Mouse (Mus musculus): Measurements from ENCODE around the gene Snrnp200. TPM values are rescaled to one million over a fixed set of nuclear protein-coding genes. Genes with fewer than 3 reads are reported as not detected.
"Not testable (repeated sequence)": the region's sequence is repeated elsewhere in the genome, so short reads cannot be mapped to it uniquely, and the experiment has no call there.

Snrnp200 gene
- total and polyA plus RNA-seq, 2 experiments from 2014 or later = 32.6 to 111 TPM

DNA sequence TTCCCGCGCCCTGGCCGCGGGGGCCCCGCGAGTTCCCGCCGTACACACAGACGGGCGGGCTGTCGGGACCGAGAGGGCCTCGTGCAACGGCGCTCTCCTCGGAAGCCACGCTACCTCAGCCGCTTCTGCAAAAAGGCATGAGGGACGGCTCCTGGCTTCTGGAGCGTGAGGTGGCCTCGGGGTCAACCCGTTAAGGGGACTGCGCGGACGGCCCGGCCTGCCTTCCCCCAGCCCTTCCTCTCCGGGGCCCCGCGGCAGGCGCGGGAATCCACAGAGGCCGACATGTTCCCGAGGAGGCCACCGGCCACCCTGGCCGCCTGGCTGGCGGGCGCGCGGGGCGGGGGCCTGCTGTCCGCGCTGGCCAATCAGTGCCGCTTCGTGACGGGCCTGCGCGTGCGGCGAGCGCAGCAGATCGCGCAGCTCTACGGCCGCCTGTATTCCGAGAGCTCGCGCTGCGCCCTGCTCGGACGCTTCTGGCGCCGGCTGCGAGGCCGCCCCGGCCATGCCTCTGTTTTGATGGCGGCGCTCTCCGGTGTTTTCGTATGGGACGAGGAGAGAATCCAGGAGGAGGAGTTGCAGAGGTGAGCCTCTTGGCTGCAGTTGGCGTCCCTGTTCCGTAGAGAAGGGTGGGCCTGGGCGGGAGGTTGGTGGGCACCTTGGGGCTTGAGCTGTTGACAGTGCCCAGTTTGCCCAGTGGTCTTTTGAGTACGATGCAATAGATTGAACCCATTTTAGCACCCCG lies 62.3 kb downstream of the Snrnp200 start:
- Histone ChIP-seq H3K4me3 (ENCODE audit: low read depth, low read length) (peak overlapping the region; percentile 96), H3K9ac (peak overlapping the region; percentile 88), H3K27ac (ENCODE audit: low read depth, low read length) (peak overlapping the region; percentile 97), H3K9me3 (ENCODE audit: low read length) (no peaks in the 10 kb centered on the region), H3K27me3 (ENCODE audit: insufficient read depth, low read length) (no peaks in the 10 kb centered on the region), H3K36me3 (ENCODE audit: insufficient read depth) (no peaks in the 10 kb centered on the region), H3K4me2 (ENCODE audit: low read depth) (peak overlapping the region; percentile 73), H3K4me1 (ENCODE audit: insufficient read depth) (0 out of 2 replicates have a peak, but pooled peaks cover 3% of the 10 kb centered on the region)
- ATAC-seq (peak; percentile 92), DNase-seq (peak; percentile 90)
- TF ChIP-seq CTCF (IDR thresholded peaks at IDR 0.05; ENCODE audit: low read depth) = no peak
- 3% methylated on average over 75 of the region's 75 CpGs for WGBS

DNA sequence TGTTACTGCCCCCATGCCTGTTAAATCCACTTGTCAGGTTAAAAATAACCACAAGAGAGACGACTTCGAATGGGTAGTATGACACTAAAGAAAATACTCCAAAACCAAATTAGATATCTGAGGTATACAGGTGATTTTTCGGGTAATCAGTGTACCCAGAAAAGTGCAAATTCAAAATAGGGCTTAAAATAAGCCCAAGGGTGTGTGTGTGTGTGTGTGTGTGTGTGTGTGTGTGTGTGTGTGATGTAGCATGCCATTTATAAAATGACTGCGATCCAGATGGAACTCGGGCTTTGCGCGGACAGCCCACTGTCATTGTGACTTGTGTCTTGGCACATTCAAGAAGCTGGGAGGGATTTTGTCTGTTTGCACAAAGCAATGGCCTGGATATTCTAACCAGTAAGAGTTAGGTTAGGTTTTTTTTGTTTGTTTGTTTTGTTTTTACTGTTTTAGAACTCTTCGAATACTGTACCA lies 62.9 kb downstream of the Snrnp200 start:
- Histone ChIP-seq H3K4me2 (ENCODE audit: low read depth) (peak overlapping the region; percentile 73), H3K9me3 (ENCODE audit: low read length) (no peaks in the 10 kb centered on the region), H3K9ac (peak overlapping the region; percentile 88), H3K27ac (ENCODE audit: low read depth, low read length) (peak overlapping the region; percentile 97), H3K27me3 (ENCODE audit: insufficient read depth, low read length) (no peaks in the 10 kb centered on the region), H3K4me3 (ENCODE audit: low read depth, low read length) (peak overlapping the region; percentile 96), H3K4me1 (ENCODE audit: insufficient read depth) (0 out of 2 replicates have a peak, but pooled peaks cover 3% of the 10 kb centered on the region), H3K36me3 (ENCODE audit: insufficient read depth) (no peaks in the 10 kb centered on the region)
- ATAC-seq (no peak), DNase-seq (peak; percentile 20)
- WGBS = 7% methylated on average over 8 of the region's 8 CpGs
- no peak for TF ChIP-seq CTCF (IDR thresholded peaks at IDR 0.05; ENCODE audit: low read depth)

DNA sequence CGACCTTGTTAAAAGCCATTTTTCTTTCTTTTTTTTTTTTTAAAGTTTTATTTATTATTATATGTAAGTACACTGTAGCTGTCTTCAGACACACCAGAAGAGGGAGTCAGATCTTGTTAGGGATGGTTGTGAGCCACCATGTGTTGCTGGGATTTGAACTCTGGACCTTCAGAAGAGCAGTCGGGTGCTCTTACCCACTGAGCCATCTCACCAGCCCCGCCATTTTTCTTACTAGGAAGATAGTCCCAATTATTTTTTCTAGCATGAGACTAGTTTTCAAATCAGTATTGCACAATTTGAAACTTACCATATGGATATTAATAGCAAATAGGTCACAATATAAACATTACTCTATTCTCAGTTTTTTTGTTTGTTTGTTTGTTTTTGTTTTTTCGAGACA lies 63.9 kb downstream of the Snrnp200 start:
- not testable (repeated sequence) for ATAC-seq; DNase-seq; H3K9ac ChIP-seq; H3K9me3 ChIP-seq (ENCODE audit: low read length); H3K4me3 ChIP-seq (ENCODE audit: low read depth, low read length); H3K27ac ChIP-seq (ENCODE audit: low read depth, low read length); H3K27me3 ChIP-seq (ENCODE audit: insufficient read depth, low read length); H3K36me3 ChIP-seq (ENCODE audit: insufficient read depth); H3K4me1 ChIP-seq (ENCODE audit: insufficient read depth); H3K4me2 ChIP-seq (ENCODE audit: low read depth)
- 94% methylated on average over 4 of the region's 4 CpGs for WGBS

DNA sequence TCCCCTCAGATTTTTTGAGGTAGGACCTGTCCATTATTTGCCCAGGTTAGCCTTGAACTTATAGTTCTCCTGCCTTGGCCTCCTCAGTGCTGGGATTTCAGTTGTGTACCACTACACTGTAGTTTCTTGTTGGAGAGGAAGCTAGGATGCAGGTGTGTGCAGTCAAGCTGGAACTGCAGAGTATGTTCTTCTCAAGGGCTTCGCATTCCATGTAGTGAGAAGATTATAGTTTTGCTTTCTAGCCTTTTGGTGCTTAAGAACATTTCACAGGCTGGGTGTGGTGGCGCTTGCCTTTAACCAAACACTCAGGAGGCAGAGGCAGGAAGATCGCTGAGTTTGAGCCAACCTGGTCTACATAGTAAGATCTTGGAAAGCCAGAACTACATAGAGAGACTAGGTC lies 64.6 kb downstream of the Snrnp200 start:
- WGBS = over 99% methylated on average over 3 of the region's 3 CpGs
- Histone ChIP-seq H3K9me3 (ENCODE audit: low read length) (no peaks in the 10 kb centered on the region), H3K27ac (ENCODE audit: low read depth, low read length) (no peak overlapping the region), H3K36me3 (ENCODE audit: insufficient read depth) (no peaks in the 10 kb centered on the region), H3K4me2 (ENCODE audit: low read depth) (no peak overlapping the region), H3K4me3 (ENCODE audit: low read depth, low read length) (no peak overlapping the region), H3K9ac (no peak overlapping the region), H3K4me1 (ENCODE audit: insufficient read depth) (0 out of 2 replicates have a peak, but pooled peaks cover 3% of the 10 kb centered on the region), H3K27me3 (ENCODE audit: insufficient read depth, low read length) (no peaks in the 10 kb centered on the region)
- no peak for TF ChIP-seq CTCF (IDR thresholded peaks at IDR 0.05; ENCODE audit: low read depth)
- DNase-seq (no peak), ATAC-seq (no peak)

DNA sequence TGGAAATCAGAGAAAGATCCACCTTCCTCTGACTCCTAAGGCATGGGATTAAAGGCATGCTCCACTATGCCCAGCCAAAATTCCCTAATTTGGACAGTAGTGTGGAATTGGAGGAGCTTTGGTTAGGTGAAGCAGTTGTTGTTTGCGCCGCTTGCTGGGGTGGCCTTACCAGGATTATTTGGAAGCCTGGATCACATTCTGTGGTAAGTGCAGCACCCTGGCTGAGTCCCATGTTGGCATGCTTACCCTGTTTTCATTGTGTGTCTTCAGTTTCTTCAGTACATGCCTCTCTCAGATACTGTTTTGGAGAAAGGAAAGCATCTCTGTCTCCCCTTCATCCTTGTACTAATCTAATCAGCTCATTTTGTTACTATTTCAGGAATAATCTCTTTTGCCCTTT lies 66.4 kb downstream of the Snrnp200 start:
- Histone ChIP-seq H3K27me3 (ENCODE audit: insufficient read depth, low read length) (no peaks in the 10 kb centered on the region), H3K9ac (no peak overlapping the region), H3K9me3 (ENCODE audit: low read length) (no peaks in the 10 kb centered on the region), H3K27ac (ENCODE audit: low read depth, low read length) (no peak overlapping the region), H3K4me3 (ENCODE audit: low read depth, low read length) (no peak overlapping the region), H3K36me3 (ENCODE audit: insufficient read depth) (no peaks in the 10 kb centered on the region), H3K4me2 (ENCODE audit: low read depth) (no peak overlapping the region), H3K4me1 (ENCODE audit: insufficient read depth) (0 out of 2 replicates have a peak, but pooled peaks cover 3% of the 10 kb centered on the region)
- no peak for TF ChIP-seq CTCF (IDR thresholded peaks at IDR 0.05; ENCODE audit: low read depth)
- no peak for DNase-seq
- WGBS = 69% methylated on average over 2 of the region's 2 CpGs
- ATAC-seq = no peak

DNA sequence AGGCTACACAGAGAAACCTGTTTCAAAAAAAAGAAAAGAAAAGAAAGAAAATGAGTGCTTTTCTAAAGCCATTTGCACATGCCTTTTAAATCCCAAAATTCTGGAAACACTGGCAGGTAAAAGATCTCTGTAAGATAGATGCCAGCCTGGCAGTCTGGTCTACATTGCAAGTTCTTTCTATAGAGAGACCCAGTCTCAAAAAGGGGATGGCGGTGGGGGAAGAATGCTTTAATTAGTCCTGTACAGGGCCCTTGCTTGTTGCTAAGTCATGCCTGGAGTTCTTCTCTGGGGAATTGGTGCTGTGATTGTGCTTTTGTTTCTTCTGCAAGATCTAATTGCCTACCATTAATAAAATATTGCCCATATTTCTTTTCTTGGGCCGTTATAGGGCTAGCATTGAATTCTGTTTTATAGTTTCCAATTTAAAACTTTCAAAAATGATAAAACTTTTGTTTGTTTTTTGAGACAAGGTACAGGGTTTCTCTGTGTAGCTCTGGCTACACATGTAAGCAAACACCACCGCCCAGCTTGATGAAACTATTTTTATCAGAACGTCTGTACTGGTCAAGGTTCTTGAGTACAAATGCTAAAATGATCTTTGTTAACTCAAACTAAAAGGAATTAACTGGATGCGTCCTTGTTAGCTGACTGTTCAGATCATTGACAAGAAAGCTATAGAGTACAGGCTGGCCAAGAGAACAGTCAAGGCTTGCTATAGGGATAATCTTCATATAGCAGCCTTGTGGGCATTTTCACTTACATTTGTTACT lies 67.5 kb downstream of the Snrnp200 start:
- no peak for ATAC-seq
- WGBS = 76% methylated on average over 5 of the region's 5 CpGs

DNA sequence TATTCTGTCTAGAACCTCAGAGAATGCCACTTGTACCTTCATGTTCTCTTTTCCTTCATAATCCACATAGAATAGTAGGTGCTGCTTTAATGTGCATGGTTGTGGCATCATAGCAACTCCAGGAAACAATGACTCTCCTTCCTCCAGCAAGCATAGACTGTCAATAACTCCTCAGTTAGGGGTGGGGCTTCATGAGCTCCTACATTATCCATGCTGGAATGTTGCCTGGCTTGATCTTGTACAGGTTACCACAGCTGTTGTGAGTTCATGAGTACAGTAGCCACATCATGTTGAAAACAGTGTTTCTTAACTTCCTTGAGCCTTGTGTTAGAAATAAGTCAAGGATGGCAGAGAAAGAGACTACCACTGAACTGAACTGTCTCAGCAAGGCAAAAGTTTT lies 70.0 kb downstream of the Snrnp200 start:
- Histone ChIP-seq H3K4me1 (ENCODE audit: insufficient read depth) (no peaks in the 10 kb centered on the region), H3K9ac (no peak overlapping the region), H3K27me3 (ENCODE audit: insufficient read depth, low read length) (no peaks in the 10 kb centered on the region), H3K9me3 (ENCODE audit: low read length) (no peaks in the 10 kb centered on the region), H3K36me3 (ENCODE audit: insufficient read depth) (no peaks in the 10 kb centered on the region), H3K4me3 (ENCODE audit: low read depth, low read length) (no peak overlapping the region), H3K27ac (ENCODE audit: low read depth, low read length) (no peak overlapping the region), H3K4me2 (ENCODE audit: low read depth) (no peak overlapping the region)
- ATAC-seq = no peak
- TF ChIP-seq CTCF (IDR thresholded peaks at IDR 0.05; ENCODE audit: low read depth) = no peak
- DNase-seq = no peak

More for the DNA sequence above, 67.5 kb downstream of the Snrnp200 start:
- Histone ChIP-seq H3K36me3 (ENCODE audit: insufficient read depth) (no peaks in the 10 kb centered on the region), H3K27me3 (ENCODE audit: insufficient read depth, low read length) (no peaks in the 10 kb centered on the region), H3K4me2 (ENCODE audit: low read depth) (no peak overlapping the region), H3K27ac (ENCODE audit: low read depth, low read length) (no peak overlapping the region), H3K9ac (no peak overlapping the region), H3K9me3 (ENCODE audit: low read length) (no peaks in the 10 kb centered on the region), H3K4me1 (ENCODE audit: insufficient read depth) (0 out of 2 replicates have a peak, but pooled peaks cover 3% of the 10 kb centered on the region), H3K4me3 (ENCODE audit: low read depth, low read length) (no peak overlapping the region)
- no peak for DNase-seq
- no peak for TF ChIP-seq CTCF (IDR thresholded peaks at IDR 0.05; ENCODE audit: low read depth)

Other genes starting within 250 kb of the Snrnp200 start
- gene Ap4e1, start 199.7 kb upstream of the Snrnp200 start, total RNA-seq (2014; rRNA removed) = 17.1 and 18.7 TPM in 2 replicates
- gene Ap4e1, start 199.7 kb upstream of the Snrnp200 start, polyA plus RNA-seq (2015; fragmentation: Nextera tagmentation; extraction: Ambion mirVana) = 2.9 and 5.8 TPM in 2 replicates
- gene Blvra, start 137.7 kb upstream of the Snrnp200 start, total RNA-seq (2014; rRNA removed) = 13.8 and 20.7 TPM in 2 replicates
- gene Blvra, start 137.7 kb upstream of the Snrnp200 start, polyA plus RNA-seq (2015; fragmentation: Nextera tagmentation; extraction: Ambion mirVana) = 29.4 and 32.6 TPM in 2 replicates
- gene Ncaph, start 74.4 kb upstream of the Snrnp200 start, total RNA-seq (2014; rRNA removed) = 8.0 and 10.9 TPM in 2 replicates
- gene Ncaph, start 74.4 kb upstream of the Snrnp200 start, polyA plus RNA-seq (2015; fragmentation: Nextera tagmentation; extraction: Ambion mirVana) = 10.8 and 11.0 TPM in 2 replicates
- gene Itpripl1, start 64.9 kb upstream of the Snrnp200 start, total RNA-seq (2014; rRNA removed) = 11.0 and 16.9 TPM in 2 replicates
- gene Itpripl1, start 64.9 kb upstream of the Snrnp200 start, polyA plus RNA-seq (2015; fragmentation: Nextera tagmentation; extraction: Ambion mirVana) = 15.5 and 16.0 TPM in 2 replicates
- 0.48 and 0.62 TPM in 2 replicates for gene 1810024B03Rik, start 106 bp upstream of the Snrnp200 start, total RNA-seq (2014; rRNA removed)
- 0.96 and 1.7 TPM in 2 replicates for gene 1810024B03Rik, start 106 bp upstream of the Snrnp200 start, polyA plus RNA-seq (2015; fragmentation: Nextera tagmentation; extraction: Ambion mirVana)
- 32.8 and 50.3 TPM in 2 replicates for gene Ciao1, start 39.4 kb downstream of the Snrnp200 start, total RNA-seq (2014; rRNA removed)
- 27.8 and 33.1 TPM in 2 replicates for gene Ciao1, start 39.4 kb downstream of the Snrnp200 start, polyA plus RNA-seq (2015; fragmentation: Nextera tagmentation; extraction: Ambion mirVana)
- gene Tmem127, start 39.5 kb downstream of the Snrnp200 start, total RNA-seq (2014; rRNA removed) = 85.2 and 94.4 TPM in 2 replicates
- gene Tmem127, start 39.5 kb downstream of the Snrnp200 start, polyA plus RNA-seq (2015; fragmentation: Nextera tagmentation; extraction: Ambion mirVana) = 61.6 and 74.6 TPM in 2 replicates
- 178 and 203 TPM in 2 replicates for gene Stard7, start 61.8 kb downstream of the Snrnp200 start, total RNA-seq (2014; rRNA removed)
- gene Stard7, start 61.8 kb downstream of the Snrnp200 start, polyA plus RNA-seq (2015; fragmentation: Nextera tagmentation; extraction: Ambion mirVana) = 89.3 and 110 TPM in 2 replicates
- gene Dusp2, start 127.8 kb downstream of the Snrnp200 start, total RNA-seq (2014; rRNA removed) = 10.0 and 13.9 TPM in 2 replicates
- 19.1 and 20.2 TPM in 2 replicates for gene Dusp2, start 127.8 kb downstream of the Snrnp200 start, polyA plus RNA-seq (2015; fragmentation: Nextera tagmentation; extraction: Ambion mirVana)
- not detected in 2 replicates for gene Astl, start 130.3 kb downstream of the Snrnp200 start, total RNA-seq (2014; rRNA removed)
- gene Astl, start 130.3 kb downstream of the Snrnp200 start, polyA plus RNA-seq (2015; fragmentation: Nextera tagmentation; extraction: Ambion mirVana) = not detected in 2 replicates
- 0.46 and 0.67 TPM in 2 replicates for gene Adra2b, start 154.8 kb downstream of the Snrnp200 start, total RNA-seq (2014; rRNA removed)
- 0.38 and 0.80 TPM in 2 replicates for gene Adra2b, start 154.8 kb downstream of the Snrnp200 start, polyA plus RNA-seq (2015; fragmentation: Nextera tagmentation; extraction: Ambion mirVana)
- 0.38 TPM in 1 of 2 replicates, not detected in the other for gene Gpat2, start 216.8 kb downstream of the Snrnp200 start, total RNA-seq (2014; rRNA removed)
- gene Gpat2, start 216.8 kb downstream of the Snrnp200 start, polyA plus RNA-seq (2015; fragmentation: Nextera tagmentation; extraction: Ambion mirVana) = 0.06 and 0.11 TPM in 2 replicates
- 26.3 and 28.8 TPM in 2 replicates for gene Fahd2a, start 236.2 kb downstream of the Snrnp200 start, total RNA-seq (2014; rRNA removed)
- gene Fahd2a, start 236.2 kb downstream of the Snrnp200 start, polyA plus RNA-seq (2015; fragmentation: Nextera tagmentation; extraction: Ambion mirVana) = 27.1 and 27.4 TPM in 2 replicates

Measured in forebrain, postnatal 0 days (tissue).